In the genomic region with DNA sequence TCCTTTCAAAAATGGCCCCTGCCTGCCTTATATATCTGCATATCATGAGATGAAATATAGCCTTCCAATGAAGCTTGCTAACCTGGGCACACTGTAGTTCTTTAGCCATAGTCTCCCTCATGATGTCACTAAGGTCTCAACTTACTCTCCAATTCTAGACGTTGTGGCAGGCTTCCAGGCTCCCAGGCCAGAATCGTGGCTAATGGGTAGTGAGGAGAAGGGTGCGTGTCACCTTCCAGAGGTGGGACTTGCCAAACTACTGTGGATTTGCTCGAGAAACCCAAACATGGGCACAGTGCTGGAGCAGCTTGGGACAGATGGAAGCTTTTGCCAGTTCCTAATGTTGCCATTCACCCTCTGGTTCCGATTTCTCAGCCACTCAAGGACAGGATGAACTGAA, we compare ENCODE assay signal across 16 mouse cellular contexts.
DNase-seq lines count a peak whose midpoint lies in the region.
"Had no signal": no experiment of that assay in that cellular context is flagged by ENCODE, and none has a peak within 500 bp of the region (broad histone marks: within the 10 kb centered on the region; RNA-seq: fewer than 3 reads in every experiment).

No protein-coding gene starts in this region.

- peak; percentile 87 for DNase-seq in heart, adult 11 months
- no peak for DNase-seq in heart, adult 8-10 months (ENCODE audit: low spot score)
- peak; percentile 36 for DNase-seq in NIH3T3 (ENCODE audit: low read depth)
- peak; percentile 60 for DNase-seq in testis, postnatal 10 days (ENCODE audit: low spot score)
- no peak for DNase-seq in adrenal gland, postnatal 4 days (ENCODE audit: low spot score in 2 of 2)
- no peak for DNase-seq in neural tube, embryonic 10.5 days (ENCODE audit: extremely low spot score, low spot score)
- DNase-seq: adrenal gland, adult 8-10 months; adrenal gland, postnatal 14 days; adrenal gland, postnatal 36 days; cerebellum, adult 11 months; cerebellum, adult 18-20 months; cerebellum, adult 8-10 months; cerebellum, adult 9-11 months; cerebellum, postnatal 14 days; cerebellum, postnatal 36 days; embryo, embryonic 11 days had no signal

Comparison
In these comparisons a context has a peak if more than half of its experiments do, and no peak if none do; other contexts are left out.
1. DNase-seq: peak in heart, adult 11 months (single experiment), NIH3T3 (single experiment) and testis, postnatal 10 days (single experiment); none in heart, adult 8-10 months (single experiment), adrenal gland, postnatal 4 days (0 of 2) and neural tube, embryonic 10.5 days (single experiment).